Mouse (Mus musculus): ENCODE data around the gene Ptprt.

DNA sequence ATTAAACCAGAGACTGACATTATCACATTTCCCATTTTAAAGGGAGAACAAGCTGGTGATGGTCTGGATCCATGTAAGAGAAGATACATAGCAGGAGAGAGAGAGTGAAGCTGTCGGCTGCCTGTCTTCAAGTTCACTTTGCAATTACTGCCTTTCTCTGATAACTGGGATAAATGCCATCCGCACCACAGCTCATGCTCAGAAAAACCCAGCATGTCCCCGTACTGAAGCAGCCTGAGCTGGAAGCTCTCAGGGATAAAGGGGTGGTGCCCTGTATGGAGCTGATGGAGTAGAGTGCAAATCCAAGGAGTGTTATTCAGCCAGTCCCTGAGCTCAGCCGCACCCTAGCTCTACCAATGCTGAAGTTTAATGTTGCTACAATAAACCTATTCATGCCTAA, 825.9 kb downstream of the Ptprt start:
- TF ChIP-seq CTCF (IDR thresholded peaks at IDR 0.05; ENCODE audit: low read depth, low read length) (no peak), POLR2A (IDR thresholded peaks at IDR 0.05; ENCODE audit: extremely low read depth, insufficient read depth, low read length) (no peak)
